Mouse (Mus musculus) CH12.LX (cell line): ENCODE measurements around the gene Tkfc. TPM values are rescaled to one million over a fixed set of nuclear protein-coding genes. Genes with fewer than 3 reads are reported as not detected.

ENCODE experiments used
- DNase-seq: peaks from one replicate; pipeline ENCODE4 v3.0.0-alpha.2; 2013; ENCODE audit errors: extremely low read depth
- H3K27ac ChIP-seq: 2 replicates; pipeline ENCODE4 v1.5.1; 2012; ENCODE audit warnings: low read depth, mild to moderate bottlenecking, control low read depth, moderate library complexity; ENCODE audit not compliant: insufficient read depth
- H3K27me3 ChIP-seq: replicated peaks from 2 replicates; pipeline ENCODE3; 2012; ENCODE audit warnings: inconsistent platforms
- H3K36me3 ChIP-seq, 2 experiments: replicated peaks in 1 of 2; 2 replicates each; pipeline versions ENCODE3 to v1.6.1; 2012; ENCODE audit warnings: inconsistent platforms in 1 of 2, low read length in 1 of 2, mild to moderate bottlenecking in 1 of 2, mixed read lengths in 1 of 2, moderate library complexity in 1 of 2; ENCODE audit not compliant: control insufficient read depth in 1 of 2, insufficient read depth in 1 of 2
- H3K4me1 ChIP-seq, 2 experiments: 2 replicates each; pipeline ENCODE4 v1.6.1; 2012; ENCODE audit warnings: inconsistent platforms in 1 of 2, moderate library complexity in 1 of 2; ENCODE audit not compliant: insufficient read depth in 2 of 2, control insufficient read depth in 1 of 2
- H3K4me2 ChIP-seq: 2 replicates; pipeline ENCODE4 v1.6.1; 2012; ENCODE audit warnings: low read depth, mild to moderate bottlenecking, control low read depth; ENCODE audit not compliant: poor library complexity, insufficient read depth, severe bottlenecking
- H3K4me3 ChIP-seq, 3 experiments: fragments of 150-350 bp in 1 of 3; sonication (generic) in 1 of 3; replicated peaks in 1 of 3; 2 replicates each; pipeline versions ENCODE3 to v1.5.1; 2011 to 2012; ENCODE audit warnings: low read depth in 2 of 3, low read length in 2 of 3, mild to moderate bottlenecking in 2 of 3, moderate library complexity in 2 of 3, control low read depth in 1 of 3, improper control_type of control experiment in 1 of 3, inconsistent platforms in 1 of 3, mixed read lengths in 1 of 3; ENCODE audit not compliant: poor library complexity in 1 of 3
- H3K79me2 ChIP-seq: replicated peaks from 2 replicates; pipeline ENCODE4 v1.6.1; 2012; ENCODE audit warnings: mild to moderate bottlenecking, moderate library complexity; ENCODE audit not compliant: control insufficient read depth, poor library complexity, insufficient read depth, severe bottlenecking; ENCODE audit errors: extremely low read depth
- H3K9ac ChIP-seq: 2 replicates; pipeline ENCODE4 v1.6.1; 2012; ENCODE audit warnings: low read depth, mild to moderate bottlenecking, control low read depth, moderate library complexity; ENCODE audit not compliant: insufficient read depth
- H3K9me3 ChIP-seq: replicated peaks from 2 replicates; pipeline ENCODE3; 2012; ENCODE audit warnings: low read length, inconsistent platforms, mixed read lengths
- BHLHE40 ChIP-seq: IDR thresholded peaks from 2 replicates; pipeline ENCODE4 v1.6.1; 2011; ENCODE audit warnings: mild to moderate bottlenecking, low read depth, low read length, improper control_type of control experiment
- CHD1 ChIP-seq: IDR thresholded peaks from 2 replicates; pipeline ENCODE4 v1.6.1; 2012; ENCODE audit warnings: low read depth, low read length, improper control_type of control experiment, inconsistent platforms
- E2F4 ChIP-seq: IDR thresholded peaks from 2 replicates; pipeline ENCODE4 v1.6.1; 2011; ENCODE audit warnings: low read depth, low read length, improper control_type of control experiment; ENCODE audit not compliant: insufficient replicate concordance
- ELF1 ChIP-seq: IDR thresholded peaks from 2 replicates; pipeline ENCODE4 v1.6.1; 2014; ENCODE audit warnings: low read depth, mild to moderate bottlenecking, inconsistent platforms, low read length, improper control_type of control experiment
- EP300 ChIP-seq: IDR thresholded peaks from 2 replicates; pipeline ENCODE4 v1.6.1; 2011; ENCODE audit warnings: low read length, improper control_type of control experiment
- HCFC1 ChIP-seq: IDR thresholded peaks from 2 replicates; pipeline ENCODE4 v1.6.1; 2012; ENCODE audit warnings: low read depth, mild to moderate bottlenecking, inconsistent platforms, low read length, improper control_type of control experiment
- IRF4 ChIP-seq: IDR thresholded peaks from 2 replicates; pipeline ENCODE4 v1.6.1; 2014; ENCODE audit warnings: low read depth, mild to moderate bottlenecking, inconsistent platforms, low read length, improper control_type of control experiment
- JUN ChIP-seq: IDR thresholded peaks from 2 replicates; pipeline ENCODE4 v1.6.1; 2011; ENCODE audit warnings: low read depth, mild to moderate bottlenecking, low read length, improper control_type of control experiment, moderate library complexity; ENCODE audit not compliant: insufficient read depth
- JUND ChIP-seq: conservative IDR thresholded peaks from 2 replicates; pipeline ENCODE4 v1.6.1; 2011; ENCODE audit warnings: low read depth, low read length, improper control_type of control experiment
- KAT2A ChIP-seq: IDR thresholded peaks from 2 replicates; pipeline ENCODE4 v1.6.1; 2012; ENCODE audit warnings: low read length, improper control_type of control experiment, inconsistent platforms; ENCODE audit not compliant: insufficient replicate concordance
- MAZ ChIP-seq: IDR thresholded peaks from 2 replicates; pipeline ENCODE4 v1.6.1; 2012; ENCODE audit warnings: low read depth, mild to moderate bottlenecking, inconsistent platforms, low read length, improper control_type of control experiment, moderate library complexity
- MEF2A ChIP-seq: IDR thresholded peaks from 2 replicates; pipeline ENCODE4 v1.6.1; 2014; ENCODE audit warnings: low read depth, mild to moderate bottlenecking, inconsistent platforms, low read length, improper control_type of control experiment, borderline replicate concordance
- MXI1 ChIP-seq: IDR thresholded peaks from 2 replicates; pipeline ENCODE4 v1.6.1; 2011; ENCODE audit warnings: mild to moderate bottlenecking, low read depth, low read length, improper control_type of control experiment
- NELFE ChIP-seq: IDR thresholded peaks from 2 replicates; pipeline ENCODE4 v1.6.1; 2011; ENCODE audit warnings: low read depth, low read length, improper control_type of control experiment
- NRF1 ChIP-seq: IDR thresholded peaks from 2 replicates; pipeline ENCODE4 v1.6.1; 2014; ENCODE audit warnings: low read depth, mild to moderate bottlenecking, inconsistent platforms, low read length, improper control_type of control experiment, moderate library complexity
- POLR2AphosphoS2 ChIP-seq: IDR thresholded peaks from 2 replicates; pipeline ENCODE4 v1.6.1; 2011; ENCODE audit warnings: low read depth, low read length, improper control_type of control experiment
- SIN3A ChIP-seq: IDR thresholded peaks from 2 replicates; pipeline ENCODE4 v1.6.1; 2012; ENCODE audit warnings: low read length, improper control_type of control experiment, inconsistent platforms
- SMC3 ChIP-seq: IDR thresholded peaks from 2 replicates; pipeline ENCODE4 v1.6.1; 2011; ENCODE audit warnings: low read depth, low read length, improper control_type of control experiment
- TBP ChIP-seq: conservative IDR thresholded peaks from 2 replicates; pipeline ENCODE4 v1.6.1; 2011; ENCODE audit warnings: low read depth, low read length, improper control_type of control experiment
- UBTF ChIP-seq: IDR thresholded peaks from 2 replicates; pipeline ENCODE4 v1.6.1; 2012; ENCODE audit warnings: low read depth, mild to moderate bottlenecking, inconsistent platforms, low read length, improper control_type of control experiment, moderate library complexity
- USF2 ChIP-seq: conservative IDR thresholded peaks from 2 replicates; pipeline ENCODE4 v1.6.1; 2011; ENCODE audit warnings: low read depth, low read length, improper control_type of control experiment
- ZNF384 ChIP-seq: IDR thresholded peaks from 2 replicates; pipeline ENCODE4 v1.6.1; 2012; ENCODE audit warnings: low read depth, low read length, improper control_type of control experiment, inconsistent platforms
- dilution Hi-C: fragments of 300-500 bp; cut with MboI; formaldehyde crosslinking; loops from 2 replicates; pipeline ENCODE4 v1.14.3; 2020; ENCODE audit warnings: low sequenced_read_pairs; ENCODE audit not compliant: extremely low pct_unique_long_range_greater_than_20kb, extremely low pct_ligation_motif_present
- in situ Hi-C: fragments of 300-500 bp; cut with MboI; formaldehyde crosslinking; loops from 3 replicates; pipeline ENCODE4 v1.14.3; 2019; ENCODE audit warnings: low sequenced_read_pairs, low pct_ligation_motif_present, low pct_unique_long_range_greater_than_20kb, mixed read lengths
- polyA plus RNA-seq: library from polyadenylated mRNA; unstranded; fragments of >175 nt; gene quantifications from 2 replicates; pipeline ENCODE4 v1.2.1, GENCODE M21; 2012; ENCODE audit warnings: low read depth; ENCODE audit not compliant: insufficient read length
- total RNA-seq, 2 experiments: library from RNA; depleted of rRNA; stranded (reverse); fragments of 300-350 nt in 1 of 2; fragments of >200 nt in 1 of 2; gene quantifications; 2 replicates each; pipeline ENCODE4 v1.2.3; 2012 to 2014

Gene Tkfc
- total and polyA plus RNA-seq, 3 experiments: 2.4 to 15.0 (median 11.0) TPM

GRCm38 (mm10) chr19:10637840-10638239, 32.4 kb upstream of the Tkfc start:
- dilution Hi-C loops: no loop called here
- Histone ChIP-seq H3K27me3 (no peaks in the 10 kb centered on the region), H3K4me1 (peaks cover 0 to 12% of the 10 kb centered on the region in 2 experiments; a peak in 2 of 4 replicates), H3K9ac (no peak overlapping the region), H3K9me3 (no peaks in the 10 kb centered on the region), H3K79me2 (no peaks in the 10 kb centered on the region), H3K4me2 (no peak overlapping the region), H3K36me3 (peaks cover 0 to 39% of the 10 kb centered on the region in 2 experiments)
- DNase-seq: no peak
- TF ChIP-seq BHLHE40: no peak
- no peak for TF ChIP-seq NELFE
- TF ChIP-seq POLR2AphosphoS2: no peak
- no peak for TF ChIP-seq SIN3A
- no peak for TF ChIP-seq ELF1
- TF ChIP-seq MAZ: no peak
- no peak for TF ChIP-seq ZNF384
- TF ChIP-seq JUND: no peak
- TF ChIP-seq EP300: no peak
- no peak for TF ChIP-seq IRF4
- no peak for TF ChIP-seq KAT2A
- TF ChIP-seq E2F4: no peak
- TF ChIP-seq, all 38 proteins: peak for 0
- in situ Hi-C loops: no loop called here
- Histone ChIP-seq H3K4me3 (no peak overlapping the region), H3K27ac (no peak overlapping the region)

GRCm38 (mm10) chr19:10634872-10635318, 29.4 kb upstream of the Tkfc start:
- H3K27me3 ChIP-seq: no peaks in the 10 kb centered on the region
- H3K9me3 ChIP-seq: no peaks in the 10 kb centered on the region
- no peaks in the 10 kb centered on the region for H3K79me2 ChIP-seq
- no peak overlapping the region for H3K27ac ChIP-seq
- no peak overlapping the region for H3K9ac ChIP-seq
- in situ Hi-C loops: no loop called here
- H3K4me3 ChIP-seq: no peak overlapping the region
- dilution Hi-C loops: no loop called here
- TF ChIP-seq USF2 (no peak), JUN (no peak), E2F4 (no peak), EP300 (no peak), UBTF (no peak), CHD1 (no peak), SMC3 (no peak), BHLHE40 (no peak), IRF4 (no peak), POLR2AphosphoS2 (no peak), MEF2A (no peak), MXI1 (no peak), ZNF384 (no peak), NRF1 (no peak), TBP (no peak), JUND (no peak), HCFC1 (no peak)
- H3K36me3 ChIP-seq: peaks cover 11 to 59% of the 10 kb centered on the region in 2 experiments
- no peak for DNase-seq
- H3K4me1 ChIP-seq: peaks cover 0 to 12% of the 10 kb centered on the region in 2 experiments; a peak in 2 of 4 replicates
- no peak overlapping the region for H3K4me2 ChIP-seq
